Mouse (Mus musculus) neural tube, embryonic 13.5 days (tissue): ENCODE data around the gene Gm11437. TPM values are rescaled to one million over a fixed set of nuclear protein-coding genes. Genes with fewer than 3 reads are reported as not detected.

Source experiments
- ATAC-seq: fragments of 200-750 bp; cut with Nextera tagmentation; 2 replicates; pipeline ENCODE4 v1.8.0; 2017; ENCODE audit warnings: low read depth, mild to moderate bottlenecking, moderate TSS enrichment, moderate library complexity
- H3K27ac ChIP-seq: fragments of 300-500 bp; sonication (generic); replicated peaks from 2 replicates; pipeline ENCODE4 v1.5.1; 2015; ENCODE audit warnings: moderate library complexity, mild to moderate bottlenecking, inconsistent platforms
- H3K27me3 ChIP-seq: fragments of 300-500 bp; sonication (generic); 2 replicates; pipeline ENCODE4 v1.6.1; 2015; ENCODE audit warnings: mild to moderate bottlenecking, inconsistent platforms
- H3K36me3 ChIP-seq: fragments of 300-500 bp; sonication (generic); 2 replicates; pipeline ENCODE4 v1.6.1; 2015; ENCODE audit warnings: mild to moderate bottlenecking, inconsistent platforms
- H3K4me1 ChIP-seq: fragments of 300-500 bp; sonication (generic); replicated peaks from 2 replicates; pipeline ENCODE4 v1.6.1; 2015; ENCODE audit warnings: inconsistent platforms
- H3K4me2 ChIP-seq: fragments of 300-500 bp; sonication (generic); 2 replicates; pipeline ENCODE4 v1.6.1; 2015; ENCODE audit warnings: inconsistent platforms, mild to moderate bottlenecking, moderate library complexity
- H3K4me3 ChIP-seq: fragments of 300-500 bp; sonication (generic); 2 replicates; pipeline ENCODE4 v1.5.1; 2015; ENCODE audit warnings: mild to moderate bottlenecking, inconsistent platforms
- H3K9ac ChIP-seq: fragments of 300-500 bp; sonication (generic); 2 replicates; pipeline ENCODE4 v1.6.1; 2015; ENCODE audit warnings: moderate library complexity, mild to moderate bottlenecking, inconsistent platforms
- H3K9me3 ChIP-seq: fragments of 300-500 bp; sonication (generic); 2 replicates; pipeline ENCODE4 v1.6.1; 2016; ENCODE audit warnings: inconsistent platforms
- WGBS: fragments of 180-500 bp; shearing (Covaris S2); methylation state at CpG from one replicate; pipeline ENCODE4 v1.1.7; 2015; 5-methylcytosine and 5-hydroxymethylcytosine counted together
- polyA plus RNA-seq: library from polyadenylated mRNA; unstranded; fragments of >200 nt; fragmentation: Nextera tagmentation; extraction: Ambion mirVana; gene quantifications from 2 replicates; pipeline ENCODE4 v1.2.1, GENCODE M21; 2015

Gm11437 gene
- polyA plus RNA-seq, 1 experiment from 2014 or later = 0.15 TPM

DNA sequence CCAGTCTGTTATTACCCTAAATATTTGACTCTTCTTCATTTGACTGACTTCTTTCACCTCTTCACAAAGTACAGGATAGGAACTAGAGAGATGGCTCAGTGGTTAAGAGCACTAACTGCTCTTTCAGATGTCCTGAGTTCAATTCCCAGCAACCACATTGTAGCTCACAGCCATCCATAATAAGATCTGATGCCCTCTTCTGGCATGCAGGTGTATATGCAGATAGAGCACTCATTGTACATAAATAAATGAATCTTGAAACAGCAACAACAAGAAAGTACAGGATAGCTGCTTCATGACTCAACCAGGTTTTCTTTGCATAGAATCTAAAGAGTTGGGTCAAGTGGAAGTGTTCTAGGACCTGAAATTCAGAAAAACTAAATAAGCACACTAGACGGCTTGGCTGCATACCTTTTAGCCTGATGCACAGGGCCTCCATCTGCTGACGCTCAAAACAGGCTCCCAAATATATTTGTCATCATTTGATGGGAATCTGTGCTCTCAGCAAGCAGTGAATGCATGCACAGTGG, 32.9 kb downstream of the Gm11437 start:
- Histone ChIP-seq H3K27ac (no peak overlapping the region), H3K4me3 (no peak overlapping the region), H3K9ac (no peak overlapping the region), H3K4me2 (no peak overlapping the region), H3K9me3 (no peaks in the 10 kb centered on the region), H3K27me3 (no peaks in the 10 kb centered on the region), H3K36me3 (no peaks in the 10 kb centered on the region), H3K4me1 (peaks cover 21% of the 10 kb centered on the region)
- no peak for ATAC-seq
- 91% methylated on average over 2 of the region's 2 CpGs for WGBS

DNA sequence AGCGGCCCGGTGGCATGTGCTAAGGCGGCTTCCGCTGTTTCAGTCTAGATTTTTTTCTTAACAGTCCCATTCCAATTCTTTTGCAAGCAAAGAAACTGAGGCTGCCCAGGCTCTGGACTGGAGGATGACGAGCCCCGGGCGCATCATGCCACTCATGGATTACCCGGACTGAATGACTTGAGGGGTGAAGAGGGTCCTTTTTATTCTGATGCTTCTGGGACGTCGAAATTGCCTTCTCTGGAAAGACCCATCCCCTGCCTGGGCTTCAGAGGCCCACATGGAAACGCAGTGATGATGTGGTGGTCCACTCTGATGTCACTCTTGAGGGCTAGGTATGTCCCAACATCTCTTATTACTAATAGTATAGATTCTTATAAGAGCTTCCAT, 37.5 kb downstream of the Gm11437 start:
- H3K27me3 ChIP-seq = no peaks in the 10 kb centered on the region
- H3K36me3 ChIP-seq = peaks cover 21% of the 10 kb centered on the region
- H3K4me1 ChIP-seq = peaks cover 29% of the 10 kb centered on the region
- H3K27ac ChIP-seq = peak overlapping the region; percentile 68
- peak; percentile 73 for ATAC-seq
- H3K9ac ChIP-seq = peak overlapping the region; percentile 79
- no peaks in the 10 kb centered on the region for H3K9me3 ChIP-seq
- 4% methylated on average over 11 of the region's 11 CpGs for WGBS
- peak overlapping the region; percentile 76 for H3K4me3 ChIP-seq
- peak overlapping the region; percentile 84 for H3K4me2 ChIP-seq

- peak within 1 kb of the TSS; percentile 79 for H3K9ac ChIP-seq
- H3K9me3 ChIP-seq = no peaks in the 10 kb centered on the region
- H3K36me3 ChIP-seq = peaks cover 23% of the 10 kb centered on the region
- peak within 1 kb of the TSS; percentile 68 for H3K27ac ChIP-seq
- H3K4me3 ChIP-seq = peak within 1 kb of the TSS; percentile 76
- peak within 1 kb of the TSS; percentile 84 for H3K4me2 ChIP-seq
- H3K4me1 ChIP-seq = peaks cover 29% of the 10 kb centered on the region
- ATAC-seq = peak; percentile 96
- H3K27me3 ChIP-seq = no peaks in the 10 kb centered on the region
- under 1% methylated on average over 81 of the region's 83 CpGs for WGBS
Measured at GRCm38 (mm10) chr11:84128943-84129798, 38.1 kb downstream of the Gm11437 start, which contains the start of the genes Tada2a and Acaca. Gene Tada2a, minus strand, starts transcription at chr11:84129600. Gene Acaca, plus strand, starts transcription at chr11:84129672.

DNA sequence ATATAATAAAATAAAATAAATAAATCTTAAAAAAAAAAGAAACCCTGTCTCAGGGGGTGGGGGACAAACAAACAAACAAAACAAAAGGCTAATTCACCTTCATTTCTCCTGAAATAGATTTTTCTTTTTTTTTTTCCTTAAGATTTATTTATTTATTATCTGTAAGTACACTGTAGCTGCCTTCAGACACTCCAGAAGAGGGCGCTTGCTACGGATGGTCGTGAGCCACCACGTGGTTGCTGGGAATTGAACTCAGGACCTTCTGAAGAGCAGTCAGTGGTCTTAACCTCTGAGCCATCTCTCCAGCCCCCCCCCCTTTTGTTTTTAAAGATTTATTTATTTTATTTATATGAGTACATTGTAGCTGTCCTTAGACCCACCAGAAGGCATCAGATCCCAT, 39.3 kb downstream of the Gm11437 start:
- Histone ChIP-seq H3K9me3 (no peaks in the 10 kb centered on the region), H3K27ac (no peak overlapping the region), H3K4me2 (peak overlapping the region; percentile 84; the same call in 1 of the 2 replicates), H3K36me3 (peaks cover 23% of the 10 kb centered on the region), H3K9ac (no peak overlapping the region), H3K4me1 (peaks cover 29% of the 10 kb centered on the region), H3K4me3 (no peak overlapping the region), H3K27me3 (no peaks in the 10 kb centered on the region)
- 90% methylated on average over 4 of the region's 4 CpGs for WGBS
- ATAC-seq = no peak

- no peak overlapping the region for H3K27ac ChIP-seq
- H3K27me3 ChIP-seq = no peaks in the 10 kb centered on the region
- 39% methylated on average over 12 of the region's 12 CpGs for whole genome bisulfite sequencing
- peaks cover 78% of the 10 kb centered on the region for H3K36me3 ChIP-seq
- peaks cover 10% of the 10 kb centered on the region; the same call in 1 of the 2 replicates for H3K4me1 ChIP-seq
- H3K4me2 ChIP-seq = no peak overlapping the region
- H3K9me3 ChIP-seq = no peaks in the 10 kb centered on the region
- no peak for ATAC-seq
- H3K4me3 ChIP-seq = no peak overlapping the region
- no peak overlapping the region for H3K9ac ChIP-seq
Measured at GRCm38 (mm10) chr11:84121051-84121956, 46.0 kb downstream of the Gm11437 start.

GRCm38 (mm10) chr11:84117431-84117830, 49.8 kb downstream of the Gm11437 start:
- 87% methylated on average over 4 of the region's 4 CpGs for WGBS
- Histone ChIP-seq H3K27ac (no peak overlapping the region), H3K4me1 (peaks cover 10% of the 10 kb centered on the region; the same call in 1 of the 2 replicates), H3K36me3 (peaks cover 88% of the 10 kb centered on the region), H3K9ac (no peak overlapping the region), H3K9me3 (no peaks in the 10 kb centered on the region), H3K4me3 (no peak overlapping the region), H3K27me3 (no peaks in the 10 kb centered on the region), H3K4me2 (no peak overlapping the region)
- ATAC-seq = no peak

DNA sequence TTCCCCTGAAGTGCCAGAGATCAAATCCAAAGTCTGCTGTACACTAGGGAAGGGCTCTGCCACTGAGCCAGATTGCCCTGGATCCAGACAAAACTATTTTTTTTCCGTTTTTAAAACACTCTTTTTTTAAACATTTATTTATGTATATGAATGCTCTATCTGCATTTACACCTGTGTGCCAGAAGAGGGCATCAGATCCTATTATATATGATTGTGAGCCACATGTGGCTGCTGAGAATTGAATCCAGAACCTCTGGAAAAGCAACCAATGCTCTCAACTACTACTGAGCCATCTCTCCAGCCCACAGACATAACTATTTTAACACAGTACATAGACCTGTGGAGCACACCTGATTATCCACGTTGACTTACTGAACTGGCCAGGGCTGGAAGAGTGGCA, 51.1 kb downstream of the Gm11437 start:
- no peak for ATAC-seq
- WGBS = 61% methylated on average over 2 of the region's 2 CpGs
- Histone ChIP-seq H3K4me3 (no peak overlapping the region), H3K4me1 (0 out of 2 replicates have a peak, but pooled peaks cover 1% of the 10 kb centered on the region), H3K4me2 (no peak overlapping the region), H3K36me3 (peaks cover 77% of the 10 kb centered on the region), H3K9me3 (no peaks in the 10 kb centered on the region), H3K27me3 (no peaks in the 10 kb centered on the region), H3K9ac (no peak overlapping the region), H3K27ac (no peak overlapping the region)

GRCm38 (mm10) chr11:84115646-84116045, 51.6 kb downstream of the Gm11437 start:
- no peak for ATAC-seq
- Histone ChIP-seq H3K4me2 (no peak overlapping the region), H3K27ac (no peak overlapping the region), H3K9me3 (no peaks in the 10 kb centered on the region), H3K4me1 (no peaks in the 10 kb centered on the region), H3K9ac (no peak overlapping the region), H3K36me3 (peaks cover 76% of the 10 kb centered on the region), H3K27me3 (no peaks in the 10 kb centered on the region), H3K4me3 (no peak overlapping the region)
- WGBS = 83% methylated on average over 9 of the region's 9 CpGs

- ATAC-seq = no peak
- H3K4me3 ChIP-seq = no peak overlapping the region
- peaks cover 71% of the 10 kb centered on the region for H3K36me3 ChIP-seq
- H3K4me1 ChIP-seq = no peaks in the 10 kb centered on the region
- H3K27ac ChIP-seq = no peak overlapping the region
- WGBS = 92% methylated on average over 5 of the region's 5 CpGs
- H3K9me3 ChIP-seq = no peaks in the 10 kb centered on the region
- H3K9ac ChIP-seq = no peak overlapping the region
- no peak overlapping the region for H3K4me2 ChIP-seq
- H3K27me3 ChIP-seq = no peaks in the 10 kb centered on the region
Measured at GRCm38 (mm10) chr11:84113623-84114022, 53.7 kb downstream of the Gm11437 start.

- H3K4me2 ChIP-seq = no peak overlapping the region
- H3K27ac ChIP-seq = no peak overlapping the region
- H3K36me3 ChIP-seq = peaks cover 85% of the 10 kb centered on the region
- no peak overlapping the region for H3K4me3 ChIP-seq
- no peaks in the 10 kb centered on the region for H3K9me3 ChIP-seq
- H3K27me3 ChIP-seq = no peaks in the 10 kb centered on the region
- WGBS = 68% methylated on average over 2 of the region's 2 CpGs
- H3K9ac ChIP-seq = no peak overlapping the region
- no peak for ATAC-seq
- no peaks in the 10 kb centered on the region for H3K4me1 ChIP-seq
Measured at GRCm38 (mm10) chr11:84107137-84107536, 60.1 kb downstream of the Gm11437 start.

GRCm38 (mm10) chr11:84104036-84104435, 63.2 kb downstream of the Gm11437 start:
- no peak overlapping the region for H3K4me3 ChIP-seq
- H3K9ac ChIP-seq = no peak overlapping the region
- no peak overlapping the region for H3K4me2 ChIP-seq
- WGBS = 89% methylated on average over 6 of the region's 6 CpGs
- ATAC-seq = no peak
- H3K9me3 ChIP-seq = no peaks in the 10 kb centered on the region
- H3K4me1 ChIP-seq = no peaks in the 10 kb centered on the region
- H3K36me3 ChIP-seq = peaks cover 92% of the 10 kb centered on the region
- no peak overlapping the region for H3K27ac ChIP-seq
- no peaks in the 10 kb centered on the region for H3K27me3 ChIP-seq

DNA sequence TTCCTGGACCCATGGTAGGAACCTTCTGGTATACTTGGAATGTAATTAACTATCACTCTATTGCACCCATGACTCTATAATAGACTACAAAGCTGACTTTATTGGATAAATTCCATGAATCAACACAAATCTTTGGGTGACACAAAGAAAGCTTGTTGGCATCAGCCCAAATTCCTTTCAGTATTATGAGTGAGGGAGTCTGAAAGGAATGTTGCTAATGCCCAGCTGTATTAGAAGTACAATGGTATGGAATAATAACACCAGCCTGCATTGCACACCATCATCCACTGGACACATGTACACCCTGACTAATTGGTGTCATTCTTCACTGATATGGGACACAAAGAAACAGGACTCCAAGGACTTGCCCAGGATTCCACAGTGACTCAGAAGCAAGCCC, 66.1 kb downstream of the Gm11437 start:
- H3K27ac ChIP-seq = no peak overlapping the region
- H3K9ac ChIP-seq = no peak overlapping the region
- no peaks in the 10 kb centered on the region for H3K4me1 ChIP-seq
- no peaks in the 10 kb centered on the region for H3K27me3 ChIP-seq
- H3K9me3 ChIP-seq = no peaks in the 10 kb centered on the region
- no peak overlapping the region for H3K4me2 ChIP-seq
- ATAC-seq = no peak
- H3K4me3 ChIP-seq = no peak overlapping the region
- peaks cover 90% of the 10 kb centered on the region for H3K36me3 ChIP-seq
